Mouse (Mus musculus): Measurements from ENCODE around the gene Dtx3. TPM values are rescaled to one million over a fixed set of nuclear protein-coding genes. Genes with fewer than 3 reads are reported as not detected.

Dtx3 gene
- polyA plus RNA-seq (2012; rRNA removed) (565 and 712 TPM in 2 replicates), polyA plus RNA-seq (2014; fragmentation: Nextera tagmentation; extraction: Ambion mirVana) (157 and 184 TPM in 2 replicates)

- Histone ChIP-seq H3K9me3 (ENCODE audit: control insufficient read depth, low read length) (no peaks in the 10 kb centered on the region), H3K36me3 (ENCODE audit: control insufficient read depth, insufficient read depth, low read length) (peaks cover 55% of the 10 kb centered on the region), H3K27me3 (ENCODE audit: control insufficient read depth, insufficient read depth, low read length) (no peaks in the 10 kb centered on the region), H3K9ac (ENCODE audit: low read depth, low read length, severe bottlenecking) (peak within 1 kb of the TSS; percentile 93), H3K4me2 (replicated peaks; ENCODE audit: low read depth, low read length, severe bottlenecking) (peak within 1 kb of the TSS; percentile 73), H3K4me1 (ENCODE audit: control insufficient read depth, insufficient read depth, low read length) (peaks cover 21% of the 10 kb centered on the region), H3K4me3 (replicated peaks; ENCODE audit: low read length) (peak within 1 kb of the TSS; percentile 90), H3K27ac (replicated peaks; ENCODE audit: low read depth, low read length) (peak within 1 kb of the TSS; percentile 93)
- DNase-seq (ENCODE audit: low spot score) = no peak
- TF ChIP-seq POLR2A (IDR thresholded peaks at IDR 0.05; ENCODE audit: borderline replicate concordance, extremely low read depth, insufficient read depth, insufficient read length) = 0 out of 2 replicates have a peak, but pooled peaks have one; percentile 20
- ATAC-seq (ENCODE audit: low FRiP score, low read depth) = peak; percentile 66
- WGBS = under 1% methylated on average over 22 of the region's 47 CpGs
These were observed at the start of gene Dtx3 for GRCm38 (mm10) chr10:127195328-127196129. Gene Dtx3 (minus strand): TSS chr10:127195728.

- H3K27ac ChIP-seq (replicated peaks; ENCODE audit: low read depth, low read length) = no peak overlapping the region
These were observed 42.8 kb upstream of the Dtx3 start for GRCm38 (mm10) chr10:127238241-127238824.

GRCm38 (mm10) chr10:127236541-127236940 is 41.0 kb upstream of the Dtx3 start:
- 0 out of 2 replicates have a peak, but pooled peaks cover 6% of the 10 kb centered on the region for H3K36me3 ChIP-seq (ENCODE audit: control insufficient read depth, insufficient read depth, low read length)
- 27% methylated on average over 9 of the region's 9 CpGs for WGBS
- H3K27ac ChIP-seq (replicated peaks; ENCODE audit: low read depth, low read length) = no peak overlapping the region
- no peaks in the 10 kb centered on the region for H3K27me3 ChIP-seq (ENCODE audit: control insufficient read depth, insufficient read depth, low read length)
- no peak for TF ChIP-seq POLR2A (IDR thresholded peaks at IDR 0.05; ENCODE audit: borderline replicate concordance, extremely low read depth, insufficient read depth, insufficient read length)
- no peak overlapping the region for H3K9ac ChIP-seq (ENCODE audit: low read depth, low read length, severe bottlenecking)
- H3K4me2 ChIP-seq (replicated peaks; ENCODE audit: low read depth, low read length, severe bottlenecking) = no peak overlapping the region
- no peaks in the 10 kb centered on the region for H3K9me3 ChIP-seq (ENCODE audit: control insufficient read depth, low read length)
- H3K4me3 ChIP-seq (replicated peaks; ENCODE audit: low read length) = no peak overlapping the region
- ATAC-seq (ENCODE audit: low FRiP score, low read depth) (no peak), DNase-seq (ENCODE audit: low spot score) (no peak)
- no peaks in the 10 kb centered on the region for H3K4me1 ChIP-seq (ENCODE audit: control insufficient read depth, insufficient read depth, low read length)

More at GRCm38 (mm10) chr10:127238241-127238824, 42.8 kb upstream of the Dtx3 start:
- H3K27me3 ChIP-seq (ENCODE audit: control insufficient read depth, insufficient read depth, low read length) = no peaks in the 10 kb centered on the region
- H3K9me3 ChIP-seq (ENCODE audit: control insufficient read depth, low read length) = no peaks in the 10 kb centered on the region
- no peak overlapping the region for H3K4me2 ChIP-seq (replicated peaks; ENCODE audit: low read depth, low read length, severe bottlenecking)
- H3K36me3 ChIP-seq (ENCODE audit: control insufficient read depth, insufficient read depth, low read length) = peaks cover 16% of the 10 kb centered on the region; the same call in 1 of the 2 replicates
- no peak overlapping the region for H3K9ac ChIP-seq (ENCODE audit: low read depth, low read length, severe bottlenecking)
- H3K4me1 ChIP-seq (ENCODE audit: control insufficient read depth, insufficient read depth, low read length) = no peaks in the 10 kb centered on the region
- no peak for TF ChIP-seq POLR2A (IDR thresholded peaks at IDR 0.05; ENCODE audit: borderline replicate concordance, extremely low read depth, insufficient read depth, insufficient read length)
- no peak overlapping the region for H3K4me3 ChIP-seq (replicated peaks; ENCODE audit: low read length)
- DNase-seq (ENCODE audit: low spot score) = no peak
- 66% methylated on average over 18 of the region's 18 CpGs for WGBS
- ATAC-seq (ENCODE audit: low FRiP score, low read depth) = no peak

GRCm38 (mm10) chr10:127233141-127233540 is 37.6 kb upstream of the Dtx3 start:
- TF ChIP-seq POLR2A (IDR thresholded peaks at IDR 0.05; ENCODE audit: borderline replicate concordance, extremely low read depth, insufficient read depth, insufficient read length) = no peak
- Histone ChIP-seq H3K27ac (replicated peaks; ENCODE audit: low read depth, low read length) (no peak overlapping the region), H3K9ac (ENCODE audit: low read depth, low read length, severe bottlenecking) (no peak overlapping the region), H3K4me3 (replicated peaks; ENCODE audit: low read length) (no peak overlapping the region), H3K4me1 (ENCODE audit: control insufficient read depth, insufficient read depth, low read length) (no peaks in the 10 kb centered on the region), H3K36me3 (ENCODE audit: control insufficient read depth, insufficient read depth, low read length) (0 out of 2 replicates have a peak, but pooled peaks cover 5% of the 10 kb centered on the region), H3K4me2 (replicated peaks; ENCODE audit: low read depth, low read length, severe bottlenecking) (no peak overlapping the region), H3K27me3 (ENCODE audit: control insufficient read depth, insufficient read depth, low read length) (no peaks in the 10 kb centered on the region), H3K9me3 (ENCODE audit: control insufficient read depth, low read length) (no peaks in the 10 kb centered on the region)
- WGBS = 84% methylated on average over 9 of the region's 9 CpGs
- no peak for ATAC-seq (ENCODE audit: low FRiP score, low read depth)
- DNase-seq (ENCODE audit: low spot score) = no peak

GRCm38 (mm10) chr10:127231741-127232140 is 36.2 kb upstream of the Dtx3 start:
- Histone ChIP-seq H3K4me2 (replicated peaks; ENCODE audit: low read depth, low read length, severe bottlenecking) (no peak overlapping the region), H3K9me3 (ENCODE audit: control insufficient read depth, low read length) (no peaks in the 10 kb centered on the region), H3K27ac (replicated peaks; ENCODE audit: low read depth, low read length) (no peak overlapping the region), H3K4me3 (replicated peaks; ENCODE audit: low read length) (no peak overlapping the region), H3K4me1 (ENCODE audit: control insufficient read depth, insufficient read depth, low read length) (no peaks in the 10 kb centered on the region), H3K27me3 (ENCODE audit: control insufficient read depth, insufficient read depth, low read length) (no peaks in the 10 kb centered on the region), H3K36me3 (ENCODE audit: control insufficient read depth, insufficient read depth, low read length) (0 out of 2 replicates have a peak, but pooled peaks cover 5% of the 10 kb centered on the region), H3K9ac (ENCODE audit: low read depth, low read length, severe bottlenecking) (no peak overlapping the region)
- DNase-seq (ENCODE audit: low spot score) (no peak), ATAC-seq (ENCODE audit: low FRiP score, low read depth) (no peak)
- TF ChIP-seq POLR2A (IDR thresholded peaks at IDR 0.05; ENCODE audit: borderline replicate concordance, extremely low read depth, insufficient read depth, insufficient read length) = no peak
- WGBS = 82% methylated on average over 14 of the region's 14 CpGs

All from limb, embryonic 14.5 days (tissue).